Mouse (Mus musculus) macrophage (primary cell): Measurements from ENCODE around the gene Eif2ak2. TPM values are rescaled to one million over a fixed set of nuclear protein-coding genes. Genes with fewer than 3 reads are reported as not detected.

Experiments used
- polyA plus RNA-seq: library from polyadenylated mRNA; stranded (reverse); fragments of 250-400 nt; gene quantifications from 3 replicates; pipeline ENCODE4 v1.2.4, GENCODE M21; 2018; ENCODE audit warnings: inconsistent platforms

Gene Eif2ak2
- polyA plus RNA-seq, 1 experiment from 2014 or later = 81.5 TPM

Other genes with a start within 250 kb of the Eif2ak2 start
- gene Strn, start 145.4 kb downstream of the Eif2ak2 start, polyA plus RNA-seq = 16.5 to 21.0 TPM (median 18.8 TPM) in 3 replicates
- 23.6 to 28.1 TPM (median 25.0 TPM) in 3 replicates for gene Heatr5b, start 47.2 kb downstream of the Eif2ak2 start, polyA plus RNA-seq
- gene Gpatch11, start 47.0 kb downstream of the Eif2ak2 start, polyA plus RNA-seq = 24.8 to 51.5 TPM (median 31.8 TPM) in 3 replicates
- not detected in 3 replicates for gene Sult6b1, start 24.4 kb upstream of the Eif2ak2 start, polyA plus RNA-seq
- 39.4 to 58.3 TPM (median 45.7 TPM) in 3 replicates for gene Cebpzos, start 33.9 kb upstream of the Eif2ak2 start, polyA plus RNA-seq
- 14.3 to 26.7 TPM (median 23.4 TPM) in 3 replicates for gene Cebpz, start 54.5 kb upstream of the Eif2ak2 start, polyA plus RNA-seq
- gene Ndufaf7, start 54.6 kb upstream of the Eif2ak2 start, polyA plus RNA-seq = 8.2 to 13.6 TPM (median 8.5 TPM) in 3 replicates
- 12.4 to 15.5 TPM (median 13.1 TPM) in 3 replicates for gene Prkd3, start 138.2 kb upstream of the Eif2ak2 start, polyA plus RNA-seq
- 6.4 to 28.5 TPM (median 11.2 TPM) in 3 replicates for gene Qpct, start 169.3 kb upstream of the Eif2ak2 start, polyA plus RNA-seq